Mouse (Mus musculus): ENCODE measurements at regions not wholly inside any gene's neighbourhood (a gene's known extent, or its start where the extent isn't known, plus 50 kb on each side); places are given as distances from the start of the nearest gene placed in this dataset.

GRCm38 (mm10) chr12:118500392-118500791, 199.2 kb upstream of the Sp4 start:
- TF ChIP-seq POLR2A (IDR thresholded peaks at IDR 0.05; ENCODE audit: control insufficient read depth, low read depth, low read length) (no peak), CTCF (IDR thresholded peaks at IDR 0.05; ENCODE audit: control insufficient read depth, insufficient read depth, insufficient replicate concordance, low read depth, low read length) (no peak)

Data from testis, adult 2 months (tissue).